Mouse (Mus musculus) E14TG2a.4 (cell line): ENCODE results near the gene Cyp2g1.
"Not testable (repeated sequence)": the region's sequence is repeated elsewhere in the genome, so short reads cannot be mapped to it uniquely, and the experiment has no call there.

Source experiments
- CTCF ChIP-seq: conservative IDR thresholded peaks from 2 replicates; pipeline ENCODE4 v1.5.1; 2014; ENCODE audit warnings: low read length
- NANOG ChIP-seq: IDR thresholded peaks from 2 replicates; pipeline ENCODE4 v1.6.1; 2014; ENCODE audit warnings: borderline replicate concordance, low read length, mixed read lengths

GRCm38 (mm10) chr7:26850063-26850462, 41.4 kb downstream of the Cyp2g1 start:
- TF ChIP-seq CTCF, NANOG: not testable (repeated sequence)
